Mouse (Mus musculus): ENCODE measurements at regions not wholly inside any gene's neighbourhood (a gene's known extent, or its start where the extent isn't known, plus 50 kb on each side); places are given as distances from the start of the nearest gene placed in this dataset.

GRCm38 (mm10) chr2:24544190-24544589 is 68.8 kb upstream of the Pax8 start:
- Histone ChIP-seq H3K36me3 (ENCODE audit: control insufficient read depth, insufficient read depth, low read length) (no peaks in the 10 kb centered on the region), H3K4me2 (ENCODE audit: low read length) (no peak overlapping the region), H3K9me3 (ENCODE audit: control insufficient read depth, low read length) (no peaks in the 10 kb centered on the region), H3K4me3 (replicated peaks; ENCODE audit: low read depth, low read length) (no peak overlapping the region), H3K4me1 (ENCODE audit: control insufficient read depth, insufficient read depth, low read length) (no peaks in the 10 kb centered on the region), H3K27me3 (ENCODE audit: control insufficient read depth, insufficient read depth, low read length) (no peaks in the 10 kb centered on the region), H3K27ac (replicated peaks; ENCODE audit: low read depth, low read length) (no peak overlapping the region), H3K9ac (replicated peaks; ENCODE audit: low read length) (no peak overlapping the region)
- no peak for ATAC-seq (ENCODE audit: low FRiP score, low TSS enrichment)
- DNase-seq = no peak
- 88% methylated on average over 5 of the region's 5 CpGs for WGBS

DNA sequence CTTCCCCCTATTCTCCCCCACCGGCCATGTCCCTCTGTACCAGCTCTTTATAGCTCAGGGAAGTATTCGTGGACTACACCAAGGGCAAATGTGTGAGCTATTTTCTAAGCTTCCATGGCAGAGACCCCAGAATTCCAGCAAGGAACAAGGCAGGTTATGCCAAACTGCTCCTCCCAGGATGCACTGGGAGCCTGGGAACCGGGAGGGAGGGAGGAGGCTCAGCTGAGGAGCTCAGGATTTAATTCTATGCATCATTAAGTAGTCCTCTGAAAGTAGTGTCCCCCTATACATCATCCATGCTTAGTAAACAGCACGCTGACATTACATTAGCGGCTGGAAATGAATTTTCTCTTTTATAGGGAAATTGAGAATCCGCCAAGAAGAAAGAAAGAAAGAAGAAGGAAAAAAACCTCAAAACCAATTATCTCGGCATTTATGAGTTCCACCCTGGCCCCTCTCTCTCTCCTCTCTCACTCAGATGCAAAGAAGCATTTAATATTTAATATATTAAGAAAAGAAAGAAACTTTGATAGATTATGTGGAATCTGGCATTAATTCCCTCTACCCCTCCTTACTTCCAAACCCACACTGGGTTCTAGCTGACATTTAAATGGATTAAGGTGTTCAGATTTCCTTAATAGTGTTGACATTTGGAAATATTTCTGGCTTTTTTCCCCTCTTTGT is 63.6 kb upstream of the Pax8 start:
- no peaks in the 10 kb centered on the region for H3K27me3 ChIP-seq (ENCODE audit: control insufficient read depth, insufficient read depth, low read length)
- peak; percentile 56 for DNase-seq
- no peak overlapping the region for H3K4me2 ChIP-seq (ENCODE audit: low read length)
- no peak; the same call in 1 of the 2 replicates for ATAC-seq (ENCODE audit: low FRiP score, low TSS enrichment)
- no peak overlapping the region for H3K9ac ChIP-seq (replicated peaks; ENCODE audit: low read length)
- peaks cover 5% of the 10 kb centered on the region; the same call in 1 of the 2 replicates for H3K4me1 ChIP-seq (ENCODE audit: control insufficient read depth, insufficient read depth, low read length)
- WGBS = 36% methylated on average over 7 of the region's 7 CpGs
- H3K36me3 ChIP-seq (ENCODE audit: control insufficient read depth, insufficient read depth, low read length) = no peaks in the 10 kb centered on the region
- H3K9me3 ChIP-seq (ENCODE audit: control insufficient read depth, low read length) = no peaks in the 10 kb centered on the region
- no peak overlapping the region for H3K4me3 ChIP-seq (replicated peaks; ENCODE audit: low read depth, low read length)
- no peak overlapping the region for H3K27ac ChIP-seq (replicated peaks; ENCODE audit: low read depth, low read length)

GRCm38 (mm10) chr2:24537324-24537723 is 61.9 kb upstream of the Pax8 start:
- Histone ChIP-seq H3K4me2 (ENCODE audit: low read length) (no peak overlapping the region), H3K9me3 (ENCODE audit: control insufficient read depth, low read length) (no peaks in the 10 kb centered on the region), H3K9ac (replicated peaks; ENCODE audit: low read length) (no peak overlapping the region), H3K36me3 (ENCODE audit: control insufficient read depth, insufficient read depth, low read length) (no peaks in the 10 kb centered on the region), H3K4me1 (ENCODE audit: control insufficient read depth, insufficient read depth, low read length) (peaks cover 5% of the 10 kb centered on the region; the same call in 1 of the 2 replicates), H3K27ac (replicated peaks; ENCODE audit: low read depth, low read length) (no peak overlapping the region), H3K27me3 (ENCODE audit: control insufficient read depth, insufficient read depth, low read length) (no peaks in the 10 kb centered on the region), H3K4me3 (replicated peaks; ENCODE audit: low read depth, low read length) (no peak overlapping the region)
- no peak for DNase-seq
- ATAC-seq (ENCODE audit: low FRiP score, low TSS enrichment) = no peak

Measured in midbrain, embryonic 14.5 days (tissue).